Comparison of ENCODE assay signal across 18 mouse cellular contexts in the genomic region with DNA sequence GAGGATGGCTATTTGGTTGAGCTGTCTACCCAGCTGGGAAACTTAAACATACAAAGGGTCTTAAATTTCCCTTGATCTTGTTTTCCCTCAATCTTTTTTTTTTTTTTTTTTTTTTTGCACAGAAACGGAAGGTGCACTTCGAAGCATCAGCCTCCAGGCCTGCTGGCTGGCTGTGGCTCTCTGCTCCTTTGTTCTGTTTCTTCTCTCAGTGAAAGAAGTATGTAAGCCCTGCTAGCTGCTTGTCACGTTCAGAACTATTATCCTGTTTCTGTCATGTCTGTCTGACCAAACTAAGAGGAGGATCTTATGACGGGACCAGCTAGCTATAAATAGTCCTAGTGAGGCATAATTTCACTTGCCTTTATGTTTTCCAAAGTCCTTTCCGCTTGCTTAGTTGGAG. TPM values are rescaled to one million over a fixed set of nuclear protein-coding genes. Genes with fewer than 3 reads are reported as not detected.
DNase-seq lines count a peak whose midpoint lies in the region; ATAC-seq and TF ChIP-seq lines count a peak whose summit lies in the region.
"Had no signal": no experiment of that assay in that cellular context is flagged by ENCODE, and none has a peak within 500 bp of the region (broad histone marks: within the 10 kb centered on the region; RNA-seq: fewer than 3 reads in every experiment).

No protein-coding gene starts in this region.

- H3K4me1 ChIP-seq in heart, embryonic 11.5 days (ENCODE audit: control insufficient read depth, insufficient read depth, low read length): no peaks in the 10 kb centered on the region
- H3K4me1 ChIP-seq in intestine, embryonic 16.5 days (ENCODE audit: control insufficient read depth, insufficient read depth, low read length): peaks cover 3% of the 10 kb centered on the region; the same call in 1 of the 2 replicates
- no peaks in the 10 kb centered on the region for H3K4me1 ChIP-seq in intestine, postnatal 0 days (replicated peaks; ENCODE audit: control insufficient read depth, insufficient read depth, low read length)
- no peaks in the 10 kb centered on the region for H3K4me1 ChIP-seq in embryonic facial prominence, embryonic 14.5 days (ENCODE audit: control insufficient read depth, insufficient read depth, low read length)
- no peaks in the 10 kb centered on the region for H3K4me1 ChIP-seq in liver, embryonic 11.5 days (replicated peaks; ENCODE audit: control insufficient read depth, insufficient read depth, low read length)
- H3K4me1 ChIP-seq: liver, embryonic 13.5 days; megakaryocyte, embryonic 14.5 days had no signal

- H3K27ac ChIP-seq in heart, embryonic 11.5 days (ENCODE audit: low read depth, low read length): peak overlapping the region; percentile 22; the same call in 1 of the 2 replicates
- no peak overlapping the region for H3K27ac ChIP-seq in intestine, embryonic 16.5 days (ENCODE audit: low read length)
- no peak overlapping the region for H3K27ac ChIP-seq in intestine, postnatal 0 days (ENCODE audit: low read depth, low read length)
- H3K27ac ChIP-seq in embryonic facial prominence, embryonic 14.5 days (replicated peaks; ENCODE audit: low read depth, low read length): no peak overlapping the region
- H3K27ac ChIP-seq in liver, embryonic 11.5 days (ENCODE audit: low read depth, low read length): no peak overlapping the region
- H3K27ac ChIP-seq: liver, embryonic 13.5 days had no signal

- no peak for DNase-seq in heart, postnatal 25 days (ENCODE audit: low spot score)
- DNase-seq in brain, embryonic 14.5 days (ENCODE audit: low read depth): peak; percentile 56
- DNase-seq in embryonic facial prominence, embryonic 14.5 days (ENCODE audit: low spot score): peak; percentile 20
- no peak for DNase-seq in liver, embryonic 11.5 days (ENCODE audit: low spot score)
- DNase-seq: cerebellum, postnatal 36 days; kidney, postnatal 14 days; left cerebral cortex, postnatal 4 days; liver, embryonic 13.5 days; right cerebral cortex, postnatal 25 days; thymus, adult 18-20 months had no signal

- WGBS in heart, embryonic 11.5 days (ENCODE audit: insufficient replicate concordance): 43% methylated on average over 5 of the region's 5 CpGs
- WGBS in intestine, embryonic 16.5 days: 38% methylated on average over 5 of the region's 5 CpGs
- 59% methylated on average over 5 of the region's 5 CpGs for WGBS in intestine, postnatal 0 days
- WGBS in embryonic facial prominence, embryonic 14.5 days: 48% methylated on average over 5 of the region's 5 CpGs
- WGBS in liver, embryonic 11.5 days: 50% methylated on average over 5 of the region's 5 CpGs

- no peak for TF ChIP-seq POLR2A in brain, embryonic 14.5 days (IDR thresholded peaks at IDR 0.05; ENCODE audit: borderline replicate concordance, extremely low read depth, insufficient read depth, insufficient read length, poor library complexity, severe bottlenecking)

- no peak overlapping the region for H3K4me3 ChIP-seq in heart, embryonic 11.5 days (ENCODE audit: low read depth, low read length)
- no peak overlapping the region for H3K4me3 ChIP-seq in intestine, embryonic 16.5 days (ENCODE audit: low read length)
- H3K4me3 ChIP-seq in intestine, postnatal 0 days (ENCODE audit: low read depth, low read length): no peak overlapping the region
- no peak overlapping the region for H3K4me3 ChIP-seq in embryonic facial prominence, embryonic 14.5 days (ENCODE audit: low read depth, low read length)
- no peak overlapping the region for H3K4me3 ChIP-seq in liver, embryonic 11.5 days (ENCODE audit: low read depth, low read length)
- H3K4me3 ChIP-seq: liver, embryonic 13.5 days; megakaryocyte, embryonic 14.5 days had no signal

- no peaks in the 10 kb centered on the region for H3K9me3 ChIP-seq in heart, embryonic 11.5 days (replicated peaks; ENCODE audit: control insufficient read depth, low read length)
- no peaks in the 10 kb centered on the region for H3K9me3 ChIP-seq in intestine, embryonic 16.5 days (ENCODE audit: control insufficient read depth, low read length)
- H3K9me3 ChIP-seq in intestine, postnatal 0 days (ENCODE audit: control insufficient read depth): no peaks in the 10 kb centered on the region
- H3K9me3 ChIP-seq in embryonic facial prominence, embryonic 14.5 days (ENCODE audit: control insufficient read depth, low read length): no peaks in the 10 kb centered on the region
- no peaks in the 10 kb centered on the region for H3K9me3 ChIP-seq in liver, embryonic 11.5 days (ENCODE audit: control insufficient read depth, low read length)
- H3K9me3 ChIP-seq: liver, embryonic 13.5 days; megakaryocyte, embryonic 14.5 days had no signal

- H3K27me3 ChIP-seq in heart, embryonic 11.5 days (ENCODE audit: control insufficient read depth, insufficient read depth, low read length): no peaks in the 10 kb centered on the region
- H3K27me3 ChIP-seq in intestine, embryonic 16.5 days (replicated peaks; ENCODE audit: control insufficient read depth, insufficient read depth, low read length): no peaks in the 10 kb centered on the region
- no peaks in the 10 kb centered on the region for H3K27me3 ChIP-seq in intestine, postnatal 0 days (replicated peaks; ENCODE audit: control insufficient read depth, insufficient read depth, low read length)
- no peaks in the 10 kb centered on the region; the same call in 1 of the 2 replicates for H3K27me3 ChIP-seq in embryonic facial prominence, embryonic 14.5 days (replicated peaks; ENCODE audit: control insufficient read depth, insufficient read depth, low read length)
- H3K27me3 ChIP-seq in liver, embryonic 11.5 days (replicated peaks; ENCODE audit: control insufficient read depth, insufficient read depth, low read length): no peaks in the 10 kb centered on the region
- H3K27me3 ChIP-seq: liver, embryonic 13.5 days had no signal

- TF ChIP-seq CTCF in intestine, postnatal 0 days (IDR thresholded peaks at IDR 0.05; ENCODE audit: low read depth): no peak
- TF ChIP-seq CTCF in brain, embryonic 14.5 days (IDR thresholded peaks at IDR 0.05; ENCODE audit: borderline replicate concordance, extremely low read depth, insufficient read depth, insufficient read length): no peak

- intact Hi-C loops in heart, postnatal 25 days (cut with DNase I): no loop called here

- no peak overlapping the region for H3K9ac ChIP-seq in heart, embryonic 11.5 days (ENCODE audit: low read depth, low read length)
- no peak overlapping the region for H3K9ac ChIP-seq in intestine, embryonic 16.5 days (ENCODE audit: low read depth, low read length)
- H3K9ac ChIP-seq in intestine, postnatal 0 days (ENCODE audit: low read depth, low read length): no peak overlapping the region
- no peak overlapping the region for H3K9ac ChIP-seq in embryonic facial prominence, embryonic 14.5 days (ENCODE audit: low read depth, low read length)
- no peak overlapping the region for H3K9ac ChIP-seq in liver, embryonic 11.5 days (ENCODE audit: low read depth, low read length)
- H3K9ac ChIP-seq: liver, embryonic 13.5 days had no signal

- ATAC-seq in heart, embryonic 11.5 days (replicated peaks; ENCODE audit: insufficient number of reproducible peaks, low FRiP score, low TSS enrichment): no peak
- ATAC-seq in intestine, embryonic 16.5 days: 0 out of 2 replicates have a peak, but pooled peaks have one; percentile 28
- no peak for ATAC-seq in intestine, postnatal 0 days
- ATAC-seq in embryonic facial prominence, embryonic 14.5 days (ENCODE audit: low read depth): no peak
- no peak for ATAC-seq in liver, embryonic 11.5 days (replicated peaks; ENCODE audit: low FRiP score)
- ATAC-seq: activated CD4-positive, CD25-positive, alpha-beta regulatory T cell, adult 4 months; CD4-positive, CD25-positive, alpha-beta regulatory T cell, adult 4 months; lung, postnatal 0 days had no signal

- H3K4me2 ChIP-seq in heart, embryonic 11.5 days: no peak overlapping the region
- H3K4me2 ChIP-seq in intestine, embryonic 16.5 days (ENCODE audit: low read depth, low read length): no peak overlapping the region
- H3K4me2 ChIP-seq in intestine, postnatal 0 days (replicated peaks; ENCODE audit: low read depth): no peak overlapping the region
- H3K4me2 ChIP-seq in embryonic facial prominence, embryonic 14.5 days (ENCODE audit: low read depth, low read length): no peak overlapping the region
- no peak overlapping the region for H3K4me2 ChIP-seq in liver, embryonic 11.5 days
- H3K4me2 ChIP-seq: liver, embryonic 13.5 days had no signal

- no peaks in the 10 kb centered on the region for H3K36me3 ChIP-seq in heart, embryonic 11.5 days (ENCODE audit: control insufficient read depth, insufficient read depth, low read length)
- H3K36me3 ChIP-seq in intestine, embryonic 16.5 days (ENCODE audit: control insufficient read depth, insufficient read depth, low read length): no peaks in the 10 kb centered on the region
- H3K36me3 ChIP-seq in intestine, postnatal 0 days (ENCODE audit: control insufficient read depth, insufficient read depth): no peaks in the 10 kb centered on the region
- no peaks in the 10 kb centered on the region for H3K36me3 ChIP-seq in embryonic facial prominence, embryonic 14.5 days (ENCODE audit: control insufficient read depth, insufficient read depth, low read length)
- no peaks in the 10 kb centered on the region for H3K36me3 ChIP-seq in liver, embryonic 11.5 days (ENCODE audit: control insufficient read depth, insufficient read depth, low read length)
- H3K36me3 ChIP-seq: liver, embryonic 13.5 days had no signal

RNA-seq across cellular contexts. Expression of gene Tspan7, which starts 33.6 kb away (rescaled TPM):
- polyA plus RNA-seq in heart, embryonic 11.5 days (2014; fragmentation: Nextera tagmentation; extraction: Ambion mirVana): 74.7 and 80.8 TPM in 2 replicates
- total RNA-seq in heart, postnatal 25 days (2021): 100 to 1,000 TPM; 107 to 111 TPM
- 166 and 168 TPM in 2 replicates for polyA plus RNA-seq in intestine, embryonic 16.5 days (2015; fragmentation: Nextera tagmentation; extraction: Ambion mirVana)
- 120 and 125 TPM in 2 replicates for polyA plus RNA-seq in intestine, postnatal 0 days (2015; fragmentation: Nextera tagmentation; extraction: Ambion mirVana)
- 230 and 262 TPM in 2 replicates for polyA plus RNA-seq in brain, embryonic 14.5 days (2012; rRNA removed)
- 97.5 TPM in 2 replicates for polyA plus RNA-seq in embryonic facial prominence, embryonic 14.5 days (2014; fragmentation: Nextera tagmentation; extraction: Ambion mirVana)
- 56.0 and 57.1 TPM in 2 replicates for polyA plus RNA-seq in liver, embryonic 11.5 days (2014; fragmentation: Nextera tagmentation; extraction: Ambion mirVana)
- total RNA-seq: monocyte, adult 5-6 weeks had no signal
- polyA plus RNA-seq: CD4-positive, CD25-positive, alpha-beta regulatory T cell, adult 4 months had no signal

Comparison
In these comparisons a context has a peak if more than half of its experiments do, and no peak if none do; other contexts are left out.
1. DNase-seq: peak in brain, embryonic 14.5 days (single experiment) and embryonic facial prominence, embryonic 14.5 days (single experiment); none in heart, postnatal 25 days (single experiment) and liver, embryonic 11.5 days (single experiment).